Mouse (Mus musculus) mouse embryonic stem cell (cell line): ENCODE measurements at regions not wholly inside any gene's neighbourhood (a gene's known extent, or its start where the extent isn't known, plus 50 kb on each side); places are given as distances from the start of the nearest gene placed in this dataset.

ENCODE experiments used
- in situ Hi-C, 2 experiments: fragments of 300-500 bp; cut with MboI; formaldehyde crosslinking; loops; 1 replicate in 1 of 2; 3 replicates in 1 of 2; pipeline ENCODE4 v1.14.3; 2019 to 2020; ENCODE audit warnings: low sequenced_read_pairs in 2 of 2, low pct_unique_long_range_greater_than_20kb in 1 of 2, mixed read lengths in 1 of 2; ENCODE audit not compliant: unreplicated experiment in 1 of 2

DNA sequence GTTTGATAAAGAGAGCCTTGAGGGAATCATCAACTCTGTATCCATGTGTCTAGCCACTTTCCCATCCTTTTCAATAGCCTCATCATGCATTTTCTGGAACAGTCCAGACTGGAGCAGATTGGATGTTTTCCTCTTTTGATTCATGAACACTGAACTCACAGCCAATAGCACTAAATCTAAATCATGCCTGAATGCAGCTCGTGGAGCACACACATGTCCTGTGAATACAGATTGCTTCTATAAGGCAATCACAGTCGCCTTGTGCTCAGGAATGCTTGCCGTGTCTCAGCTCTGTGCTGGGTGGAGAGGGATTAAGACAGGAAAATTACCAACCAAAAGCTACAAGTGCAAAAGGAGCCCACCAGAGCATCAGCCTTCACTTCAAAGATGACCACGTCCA, 100.9 kb upstream of the Spin1 start:
- in situ Hi-C loops = no loop called here

GRCm38 (mm10) chr13:51004827-51005226, 95.9 kb upstream of the Spin1 start:
- in situ Hi-C loops = no loop called here

DNA sequence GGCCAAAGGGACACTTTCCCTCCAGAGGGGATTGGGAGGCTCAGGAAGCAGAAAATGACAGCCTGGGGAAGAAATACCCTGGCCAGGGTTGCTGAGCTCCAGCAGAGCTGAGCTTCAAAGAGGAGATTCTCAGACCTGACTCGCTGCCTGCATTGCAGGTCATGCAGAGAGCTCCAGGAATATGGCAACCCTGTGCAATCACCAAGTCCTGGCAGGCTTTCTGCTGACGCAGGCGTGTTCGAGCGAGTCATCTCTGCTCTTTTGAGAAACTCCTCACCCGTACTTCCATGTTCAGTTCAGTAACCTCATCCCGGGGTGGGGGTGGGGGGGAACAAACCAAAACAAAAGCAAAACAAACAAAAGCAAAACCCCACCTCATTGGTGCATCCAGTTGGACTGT, 89.9 kb upstream of the Spin1 start:
- in situ Hi-C loops = no loop called here

DNA sequence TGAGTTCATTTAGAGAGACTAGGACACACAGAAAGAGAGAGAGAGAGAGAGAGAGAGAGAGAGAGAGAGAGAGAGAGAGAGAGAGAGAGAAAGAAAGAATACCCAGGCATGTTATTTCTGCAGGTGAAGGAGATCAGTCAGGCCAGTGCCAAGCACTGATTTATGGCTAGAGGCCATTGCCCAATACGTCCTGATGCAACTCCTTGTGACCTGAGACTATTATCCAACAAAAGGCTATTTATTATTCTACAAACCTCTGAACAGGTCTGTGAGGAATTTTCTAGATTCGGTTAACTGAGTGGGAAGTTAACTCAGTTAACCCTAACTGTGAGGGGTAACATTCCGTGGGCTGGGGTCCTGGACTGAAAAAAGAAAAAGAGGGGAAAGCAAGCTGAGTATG, 84.5 kb upstream of the Spin1 start:
- in situ Hi-C loops = no loop called here

DNA sequence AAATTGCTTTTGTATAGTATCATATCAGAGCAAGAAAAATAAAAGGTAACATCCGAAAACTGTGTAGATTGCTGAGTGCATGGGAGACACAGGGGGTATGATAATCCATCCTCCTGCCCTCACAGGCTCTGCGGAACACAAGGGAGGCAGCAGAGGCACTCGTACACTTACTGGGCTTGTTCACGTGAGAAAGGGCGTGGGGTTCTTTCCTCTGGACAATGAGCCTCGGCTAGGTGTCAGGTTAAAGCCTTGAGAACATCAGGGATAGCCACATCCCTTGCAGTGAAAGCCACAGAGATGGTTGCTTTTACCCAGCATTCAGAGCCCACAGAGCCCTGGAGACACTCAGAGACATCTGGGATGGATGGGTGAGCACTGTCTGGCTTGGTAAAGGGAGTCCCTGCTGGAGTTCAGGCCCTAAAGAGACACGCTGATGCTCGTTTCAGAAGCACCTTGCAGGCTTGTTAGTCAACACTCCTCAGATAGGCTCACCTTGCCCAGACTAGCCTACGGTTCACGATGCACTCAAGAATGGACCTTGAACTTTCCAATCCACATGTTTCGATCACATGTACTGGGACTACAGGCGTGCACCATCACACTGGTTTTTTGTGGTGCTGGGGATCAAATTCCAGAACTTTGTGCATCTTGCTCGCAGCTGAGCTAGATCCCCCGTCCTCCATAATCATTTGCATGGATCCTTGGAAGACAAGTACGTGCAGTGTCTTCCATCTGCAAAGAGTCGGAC, 83.5 kb upstream of the Spin1 start:
- in situ Hi-C loops = no loop called here

- in situ Hi-C loops = no loop called here
Observed at GRCm38 (mm10) chr13:51017727-51018321, 82.9 kb upstream of the Spin1 start.

DNA sequence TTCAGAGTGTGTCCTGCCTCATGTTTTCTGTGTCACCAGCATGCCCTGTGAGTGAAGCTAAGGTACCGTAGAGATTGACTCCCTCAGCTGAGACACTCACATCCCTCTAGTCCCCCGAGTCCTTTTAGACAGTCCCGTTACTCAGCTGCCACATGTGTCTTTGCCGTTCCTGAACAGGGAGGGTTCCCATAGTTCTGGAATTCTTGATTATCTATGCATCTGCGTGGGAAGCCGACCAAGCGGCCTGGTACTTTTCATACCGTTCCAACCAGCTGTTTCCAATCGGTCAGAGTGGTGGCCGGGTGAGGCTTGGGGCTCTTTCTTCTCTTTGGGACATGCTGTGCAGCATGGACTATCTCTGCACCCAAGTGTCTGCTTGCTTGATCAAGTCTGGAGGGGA, 82.3 kb upstream of the Spin1 start:
- in situ Hi-C loops = no loop called here

GRCm38 (mm10) chr13:51022401-51023250, 78.1 kb upstream of the Spin1 start:
- in situ Hi-C loops = loop anchor here in 1 of 2 experiments (5.0 kb wide), 1 partner anchor 70 kb away; no protein-coding TSS in a partner anchor

- in situ Hi-C loops = loop anchor here in 1 of 2 experiments (5.0 kb wide), 1 partner anchor 69 kb away; no protein-coding TSS in a partner anchor
Observed at GRCm38 (mm10) chr13:51023271-51023670, 77.4 kb upstream of the Spin1 start.

DNA sequence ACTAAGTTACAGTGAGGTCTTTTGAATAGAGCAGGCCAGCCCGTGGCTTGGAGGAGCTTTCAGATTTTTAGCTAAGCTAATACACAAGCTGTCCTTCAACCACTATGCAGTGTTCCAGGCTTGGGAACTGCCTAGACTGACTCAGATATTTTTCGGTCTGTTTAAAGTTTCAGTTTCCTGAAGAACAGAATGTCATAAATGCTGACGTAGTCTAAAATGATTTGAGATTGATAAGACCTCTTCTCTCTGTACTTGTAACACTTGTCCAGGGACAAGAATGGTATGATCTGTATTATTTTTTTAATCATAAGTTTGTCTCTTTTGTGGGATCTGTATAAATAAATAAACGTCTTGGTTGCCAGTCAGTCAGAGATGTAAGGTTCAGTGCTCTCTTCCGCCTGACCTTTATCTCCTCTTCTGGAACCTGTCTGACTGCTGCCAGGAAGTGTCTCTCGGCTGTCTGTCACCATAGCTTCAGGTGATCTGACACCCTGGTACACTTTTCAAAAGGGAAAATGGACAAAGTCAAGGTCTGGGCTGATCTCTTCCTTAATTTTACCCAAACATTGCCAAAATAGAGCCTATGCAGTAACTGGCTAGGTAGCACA, 74.3 kb upstream of the Spin1 start:
- in situ Hi-C loops = no loop called here

GRCm38 (mm10) chr13:51037850-51038450, 62.7 kb upstream of the Spin1 start:
- in situ Hi-C loops = no loop called here

- in situ Hi-C loops = no loop called here
Observed at GRCm38 (mm10) chr13:51038955-51039354, 61.7 kb upstream of the Spin1 start.

DNA sequence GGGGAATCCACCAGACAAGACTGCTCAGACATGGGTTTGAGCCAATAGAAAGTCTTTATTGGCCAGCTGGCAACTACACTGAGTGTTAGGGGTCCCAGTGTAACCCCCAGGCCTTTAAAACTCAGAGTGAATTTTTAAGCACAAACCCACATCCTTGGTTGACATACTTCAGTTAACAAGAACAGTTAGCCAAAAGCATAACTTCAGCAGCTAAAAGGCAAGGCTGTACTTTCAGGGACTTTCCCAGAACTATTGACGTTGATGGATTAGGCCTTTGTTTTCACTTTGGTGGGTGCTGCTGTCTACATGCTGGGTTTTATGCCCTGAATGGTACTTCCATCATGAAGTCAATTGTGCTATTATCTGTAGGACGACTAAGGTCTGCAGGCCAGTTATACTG, 59.6 kb upstream of the Spin1 start:
- in situ Hi-C loops = no loop called here

DNA sequence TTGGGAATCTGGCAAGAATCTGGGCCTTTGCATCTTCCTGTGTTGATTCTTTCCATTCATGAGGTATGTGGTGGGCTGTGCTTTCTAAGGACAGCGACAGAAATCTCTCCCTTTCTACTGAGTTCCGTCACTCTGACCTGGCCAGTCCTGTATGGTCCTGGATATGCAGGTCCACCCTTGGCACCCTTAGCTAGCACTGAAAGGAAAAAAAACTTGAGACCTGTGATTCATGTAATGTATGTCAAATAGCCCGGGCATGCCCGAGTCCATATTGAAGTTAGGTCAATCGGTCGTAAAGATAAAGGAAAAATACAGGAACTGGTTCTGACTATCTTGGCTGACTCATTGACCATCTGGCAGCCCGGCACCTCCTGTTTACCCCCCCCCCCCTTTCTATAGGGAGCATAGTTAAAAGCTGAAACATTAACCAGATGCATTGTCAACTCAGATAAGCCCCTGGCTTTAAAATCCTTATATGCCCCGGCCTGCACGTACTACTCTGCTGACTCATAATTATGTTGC, 57.7 kb upstream of the Spin1 start:
- in situ Hi-C loops = no loop called here
